Mouse (Mus musculus): Measurements from ENCODE around the gene Itpkb.

GRCm38 (mm10) chr1:180339143-180339542 lies 8.9 kb downstream of the Itpkb start:
- TF ChIP-seq POLR2A (IDR thresholded peaks at IDR 0.05; ENCODE audit: borderline replicate concordance, extremely low read depth, low read depth, low read length): no peak
- no peak for TF ChIP-seq CTCF (IDR thresholded peaks at IDR 0.05; ENCODE audit: insufficient read depth, low read length)

All from lung, adult 2 months (tissue).